Mouse (Mus musculus): ENCODE measurements around the gene Dip2c. TPM values are rescaled to one million over a fixed set of nuclear protein-coding genes. Genes with fewer than 3 reads are reported as not detected.

Gene Dip2c
- total RNA-seq, 1 experiment = 10.6 TPM

GRCm38 (mm10) chr13:9419213-9419612 lies 142.9 kb downstream of the Dip2c start:
- Histone ChIP-seq H3K4me1 (ENCODE audit: control insufficient read depth in 2 of 2, insufficient read depth in 2 of 2, low read length in 2 of 2, poor library complexity in 1 of 2) (peaks cover 0 to 5% of the 10 kb centered on the region in 2 experiments; a peak in 1 of 4 replicates), H3K4me3 (ENCODE audit: insufficient read depth in 1 of 2, low read depth in 1 of 2, low read length in 2 of 2, poor library complexity in 1 of 2, severe bottlenecking in 1 of 2) (no peak overlapping the region), H3K9ac (ENCODE audit: insufficient read depth, low read depth, low read length, poor library complexity, severe bottlenecking) (no peak overlapping the region), H3K27ac (ENCODE audit: insufficient read depth, low read depth, low read length, poor library complexity, severe bottlenecking) (no peak overlapping the region), H3K9me3 (ENCODE audit: control insufficient read depth, insufficient read depth, low read depth, low read length) (no peaks in the 10 kb centered on the region), H3K36me3 (ENCODE audit: control insufficient read depth, insufficient read depth, low read length, poor library complexity, severe bottlenecking) (no peaks in the 10 kb centered on the region)
- TF ChIP-seq CHD2 (IDR thresholded peaks at IDR 0.05; ENCODE audit: low read depth, low read length) (no peak), ZC3H11A (IDR thresholded peaks at IDR 0.05; ENCODE audit: borderline replicate concordance, low read depth, low read length) (no peak), HCFC1 (IDR thresholded peaks at IDR 0.05; ENCODE audit: borderline replicate concordance, insufficient read depth, low read length) (no peak), ZNF384 (IDR thresholded peaks at IDR 0.05; ENCODE audit: low read depth, low read length) (no peak), MAFK (IDR thresholded peaks at IDR 0.05; ENCODE audit: insufficient read depth, low read depth, low read length) (no peak)
- DNase-seq (ENCODE audit: low read depth, low spot score) = no peak
- in situ Hi-C loops (cut with MboI; ENCODE audit: low sequenced_read_pairs in 2 of 2, unreplicated experiment in 2 of 2) = no loop called here

- in situ Hi-C loops (cut with MboI; ENCODE audit: low sequenced_read_pairs in 2 of 2, unreplicated experiment in 2 of 2) = no loop called here
- Histone ChIP-seq H3K9me3 (ENCODE audit: control insufficient read depth, insufficient read depth, low read depth, low read length) (no peaks in the 10 kb centered on the region), H3K9ac (ENCODE audit: insufficient read depth, low read depth, low read length, poor library complexity, severe bottlenecking) (no peak overlapping the region), H3K4me1 (ENCODE audit: control insufficient read depth in 2 of 2, insufficient read depth in 2 of 2, low read length in 2 of 2, poor library complexity in 1 of 2) (peaks cover 0 to 5% of the 10 kb centered on the region in 2 experiments; a peak in 1 of 4 replicates), H3K36me3 (ENCODE audit: control insufficient read depth, insufficient read depth, low read length, poor library complexity, severe bottlenecking) (no peaks in the 10 kb centered on the region), H3K27ac (ENCODE audit: insufficient read depth, low read depth, low read length, poor library complexity, severe bottlenecking) (no peak overlapping the region), H3K4me3 (ENCODE audit: insufficient read depth in 1 of 2, low read depth in 1 of 2, low read length in 2 of 2, poor library complexity in 1 of 2, severe bottlenecking in 1 of 2) (no peak overlapping the region)
- no peak for TF ChIP-seq HCFC1 (IDR thresholded peaks at IDR 0.05; ENCODE audit: borderline replicate concordance, insufficient read depth, low read length)
- peak; percentile 53; the same call in 1 of the 2 replicates for TF ChIP-seq MAFK (IDR thresholded peaks at IDR 0.05; ENCODE audit: insufficient read depth, low read depth, low read length)
- no peak for TF ChIP-seq ZC3H11A (IDR thresholded peaks at IDR 0.05; ENCODE audit: borderline replicate concordance, low read depth, low read length)
- no peak for TF ChIP-seq ZNF384 (IDR thresholded peaks at IDR 0.05; ENCODE audit: low read depth, low read length)
- DNase-seq (ENCODE audit: low read depth, low spot score) = no peak
Measured at GRCm38 (mm10) chr13:9421949-9422348, 145.6 kb downstream of the Dip2c start.

- in situ Hi-C loops (cut with MboI; ENCODE audit: low sequenced_read_pairs in 2 of 2, unreplicated experiment in 2 of 2) = no loop called here
- Histone ChIP-seq H3K36me3 (ENCODE audit: control insufficient read depth, insufficient read depth, low read length, poor library complexity, severe bottlenecking) (no peaks in the 10 kb centered on the region), H3K27ac (ENCODE audit: insufficient read depth, low read depth, low read length, poor library complexity, severe bottlenecking) (no peak overlapping the region), H3K4me1 (ENCODE audit: control insufficient read depth in 2 of 2, insufficient read depth in 2 of 2, low read length in 2 of 2, poor library complexity in 1 of 2) (peaks cover 0 to 5% of the 10 kb centered on the region in 2 experiments; a peak in 1 of 4 replicates), H3K4me3 (ENCODE audit: insufficient read depth in 1 of 2, low read depth in 1 of 2, low read length in 2 of 2, poor library complexity in 1 of 2, severe bottlenecking in 1 of 2) (no peak overlapping the region), H3K9ac (ENCODE audit: insufficient read depth, low read depth, low read length, poor library complexity, severe bottlenecking) (no peak overlapping the region), H3K9me3 (ENCODE audit: control insufficient read depth, insufficient read depth, low read depth, low read length) (no peaks in the 10 kb centered on the region)
- DNase-seq (ENCODE audit: low read depth, low spot score) = no peak
- no peak for TF ChIP-seq ZC3H11A (IDR thresholded peaks at IDR 0.05; ENCODE audit: borderline replicate concordance, low read depth, low read length)
- no peak for TF ChIP-seq HCFC1 (IDR thresholded peaks at IDR 0.05; ENCODE audit: borderline replicate concordance, insufficient read depth, low read length)
- TF ChIP-seq MAFK (IDR thresholded peaks at IDR 0.05; ENCODE audit: insufficient read depth, low read depth, low read length) = no peak
- TF ChIP-seq ZNF384 (IDR thresholded peaks at IDR 0.05; ENCODE audit: low read depth, low read length) = no peak
- TF ChIP-seq CHD2 (IDR thresholded peaks at IDR 0.05; ENCODE audit: low read depth, low read length) = no peak
Measured at GRCm38 (mm10) chr13:9422876-9423275, 146.5 kb downstream of the Dip2c start.

GRCm38 (mm10) chr13:9424434-9424833 lies 148.1 kb downstream of the Dip2c start:
- H3K9me3 ChIP-seq (ENCODE audit: control insufficient read depth, insufficient read depth, low read depth, low read length) = no peaks in the 10 kb centered on the region
- no peak overlapping the region for H3K27ac ChIP-seq (ENCODE audit: insufficient read depth, low read depth, low read length, poor library complexity, severe bottlenecking)
- in situ Hi-C loops (cut with MboI; ENCODE audit: low sequenced_read_pairs in 2 of 2, unreplicated experiment in 2 of 2) = no loop called here
- no peaks in the 10 kb centered on the region for H3K36me3 ChIP-seq (ENCODE audit: control insufficient read depth, insufficient read depth, low read length, poor library complexity, severe bottlenecking)
- TF ChIP-seq HCFC1 (IDR thresholded peaks at IDR 0.05; ENCODE audit: borderline replicate concordance, insufficient read depth, low read length) (no peak), ZNF384 (IDR thresholded peaks at IDR 0.05; ENCODE audit: low read depth, low read length) (no peak), MAFK (IDR thresholded peaks at IDR 0.05; ENCODE audit: insufficient read depth, low read depth, low read length) (no peak), CHD2 (IDR thresholded peaks at IDR 0.05; ENCODE audit: low read depth, low read length) (no peak), ZC3H11A (IDR thresholded peaks at IDR 0.05; ENCODE audit: borderline replicate concordance, low read depth, low read length) (no peak)
- DNase-seq (ENCODE audit: low read depth, low spot score) = no peak
- H3K9ac ChIP-seq (ENCODE audit: insufficient read depth, low read depth, low read length, poor library complexity, severe bottlenecking) = no peak overlapping the region
- peaks cover 0 to 5% of the 10 kb centered on the region in 2 experiments; a peak in 1 of 4 replicates for H3K4me1 ChIP-seq (ENCODE audit: control insufficient read depth in 2 of 2, insufficient read depth in 2 of 2, low read length in 2 of 2, poor library complexity in 1 of 2)
- no peak overlapping the region for H3K4me3 ChIP-seq (ENCODE audit: insufficient read depth in 1 of 2, low read depth in 1 of 2, low read length in 2 of 2, poor library complexity in 1 of 2, severe bottlenecking in 1 of 2)

- TF ChIP-seq ZC3H11A (IDR thresholded peaks at IDR 0.05; ENCODE audit: borderline replicate concordance, low read depth, low read length) (no peak), HCFC1 (IDR thresholded peaks at IDR 0.05; ENCODE audit: borderline replicate concordance, insufficient read depth, low read length) (no peak), MAFK (IDR thresholded peaks at IDR 0.05; ENCODE audit: insufficient read depth, low read depth, low read length) (no peak), ZNF384 (IDR thresholded peaks at IDR 0.05; ENCODE audit: low read depth, low read length) (no peak), CHD2 (IDR thresholded peaks at IDR 0.05; ENCODE audit: low read depth, low read length) (no peak)
- no peak overlapping the region for H3K4me3 ChIP-seq (ENCODE audit: insufficient read depth in 1 of 2, low read depth in 1 of 2, low read length in 2 of 2, poor library complexity in 1 of 2, severe bottlenecking in 1 of 2)
- no peak overlapping the region for H3K27ac ChIP-seq (ENCODE audit: insufficient read depth, low read depth, low read length, poor library complexity, severe bottlenecking)
- H3K9ac ChIP-seq (ENCODE audit: insufficient read depth, low read depth, low read length, poor library complexity, severe bottlenecking) = no peak overlapping the region
- no peaks in the 10 kb centered on the region for H3K36me3 ChIP-seq (ENCODE audit: control insufficient read depth, insufficient read depth, low read length, poor library complexity, severe bottlenecking)
- DNase-seq (ENCODE audit: low read depth, low spot score) = no peak
- in situ Hi-C loops (cut with MboI; ENCODE audit: low sequenced_read_pairs in 2 of 2, unreplicated experiment in 2 of 2) = no loop called here
- 0 out of 4 replicates have a peak, but pooled peaks cover 0 to 3% of the 10 kb centered on the region in 2 experiments for H3K4me1 ChIP-seq (ENCODE audit: control insufficient read depth in 2 of 2, insufficient read depth in 2 of 2, low read length in 2 of 2, poor library complexity in 1 of 2)
- no peaks in the 10 kb centered on the region for H3K9me3 ChIP-seq (ENCODE audit: control insufficient read depth, insufficient read depth, low read depth, low read length)
Measured at GRCm38 (mm10) chr13:9426267-9426666, 149.9 kb downstream of the Dip2c start.

Data from ES-E14 (cell line).